Mouse (Mus musculus) liver, postnatal 0 days (tissue): Measurements from ENCODE around the gene Sez6l.

Source experiments
- CTCF ChIP-seq: sonication (generic); IDR thresholded peaks from 2 replicates; pipeline ENCODE4 v1.5.1; 2016; ENCODE audit warnings: antibody characterized with exemption, low read depth
- EP300 ChIP-seq: IDR thresholded peaks from 2 replicates; pipeline ENCODE4 v1.6.1; 2016; ENCODE audit warnings: antibody characterized with exemption, low read depth, mild to moderate bottlenecking

- no peak for TF ChIP-seq EP300
- TF ChIP-seq CTCF = no peak
Observed at GRCm38 (mm10) chr5:112575151-112575915, 1.7 kb downstream of the Sez6l start.
